Mouse (Mus musculus): Measurements from ENCODE around the gene Pts.

The Pts gene

DNA sequence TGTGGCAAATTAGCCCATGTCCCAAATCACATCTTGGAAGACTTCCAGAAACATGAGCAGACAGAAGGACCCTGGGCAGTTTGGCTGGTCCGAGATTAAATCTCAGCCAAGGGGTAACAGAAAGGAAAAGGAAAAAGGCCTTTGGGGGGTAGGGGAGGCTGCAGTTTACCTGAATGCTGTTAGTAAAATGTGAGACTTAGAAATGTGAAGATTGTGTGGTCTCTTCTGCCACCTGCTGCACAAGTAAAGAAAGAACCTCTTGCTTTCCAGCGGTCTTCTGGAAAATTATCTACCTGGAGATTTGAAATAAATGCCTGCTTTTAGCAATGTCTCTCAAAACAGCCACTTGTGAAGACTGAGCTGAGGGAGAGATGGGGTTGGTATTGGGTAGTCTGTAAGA, 2.4 kb upstream of the Pts start:
- no peak for DNase-seq (ENCODE audit: low spot score)

DNA sequence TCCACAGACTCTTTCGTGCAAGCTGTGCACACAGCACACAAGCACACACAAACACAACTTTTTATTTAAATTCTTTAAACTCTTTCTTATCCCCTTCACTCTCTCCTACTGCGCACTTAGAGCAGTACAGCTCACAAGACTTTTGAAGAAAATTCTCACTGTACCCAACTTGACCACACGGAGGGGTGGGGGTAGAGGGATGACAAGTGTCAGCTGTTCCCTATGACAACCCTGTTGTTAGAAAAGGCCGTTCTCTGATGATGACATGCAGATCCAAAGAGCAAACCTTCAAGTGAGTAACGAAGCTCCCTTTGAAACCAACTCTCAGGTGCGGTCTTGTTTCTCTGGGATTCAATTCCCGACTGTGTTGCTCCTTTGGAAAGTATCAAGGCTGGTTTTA, 664 bp downstream of the Pts start:
- no peak for DNase-seq (ENCODE audit: low spot score)

DNA sequence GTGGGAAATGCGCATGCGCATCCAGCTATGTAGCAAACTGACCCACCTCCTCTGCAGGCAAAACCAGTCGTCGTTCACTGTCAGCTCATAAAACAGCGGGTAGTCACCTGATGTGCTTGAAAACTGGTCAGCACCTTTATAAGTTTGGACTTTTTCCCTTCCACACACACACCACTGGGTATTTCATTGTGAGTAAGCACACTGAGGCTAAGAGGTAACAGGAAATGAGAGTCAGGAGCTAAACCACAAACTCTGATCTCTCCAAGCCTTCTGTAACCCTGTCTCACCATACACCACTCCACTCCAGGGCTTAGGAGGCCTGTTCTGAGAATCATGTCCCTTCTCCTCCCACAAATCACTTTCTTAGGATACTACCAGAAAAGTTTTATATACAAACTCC, 2.9 kb downstream of the Pts start:
- DNase-seq (ENCODE audit: low spot score): no peak

DNA sequence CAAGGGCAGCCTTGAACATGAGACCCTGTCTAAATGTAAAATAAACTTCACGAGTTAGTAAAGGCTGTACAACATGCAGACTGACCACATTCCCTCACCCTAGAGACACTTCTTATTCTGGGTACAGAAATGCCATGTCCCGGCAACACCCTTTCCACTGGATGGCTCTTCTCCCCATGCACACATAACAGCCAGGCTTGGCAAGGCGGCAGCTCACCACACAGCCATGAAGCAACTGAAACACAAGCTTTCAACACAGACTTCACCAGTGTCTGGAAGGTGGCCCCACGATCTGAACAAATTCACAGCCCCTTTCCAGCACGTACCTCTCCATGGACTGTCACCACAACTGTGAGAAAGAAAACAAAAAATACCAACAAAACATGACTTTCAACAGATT, 3.6 kb downstream of the Pts start:
- DNase-seq (ENCODE audit: low spot score): no peak

DNA sequence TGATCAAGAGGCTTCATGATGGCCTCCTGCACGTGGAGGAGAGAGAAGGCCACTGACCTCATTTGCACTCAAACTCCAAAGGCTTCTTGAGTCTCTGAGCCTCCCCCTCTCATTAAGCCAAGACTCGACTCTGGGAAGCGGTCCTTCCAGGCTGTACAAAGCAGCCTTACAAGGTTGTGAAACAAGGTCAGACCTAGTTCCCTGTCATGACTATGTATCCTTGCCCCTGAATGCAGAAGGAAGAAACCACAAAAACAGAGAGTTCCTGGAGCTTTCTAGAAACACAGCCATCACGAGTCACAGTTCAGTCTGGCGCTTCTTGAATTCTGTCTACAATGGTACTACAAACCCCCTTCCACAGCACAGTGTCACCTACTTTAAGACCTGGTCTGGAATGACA, 6.0 kb downstream of the Pts start:
- no peak for DNase-seq (ENCODE audit: low spot score)

DNA sequence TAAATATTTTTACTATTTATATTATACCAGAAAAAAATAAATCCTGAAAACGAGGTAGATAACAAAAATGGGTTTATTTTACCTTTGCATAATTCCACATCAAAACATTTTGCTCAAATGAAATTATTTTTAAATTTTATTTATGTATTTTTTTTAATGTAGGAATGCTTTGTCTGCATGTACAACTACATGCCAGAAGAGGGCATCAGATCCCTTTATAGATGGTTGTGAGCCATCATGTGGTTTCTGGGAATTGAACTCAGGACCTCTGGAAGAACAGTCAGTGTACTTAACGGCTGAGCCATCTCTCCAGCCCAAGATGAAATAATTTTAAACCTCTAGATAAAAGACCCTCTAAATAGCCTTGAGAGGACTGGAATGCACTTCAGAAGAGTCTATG, 7.0 kb downstream of the Pts start:
- DNase-seq (ENCODE audit: low spot score): no peak

DNA sequence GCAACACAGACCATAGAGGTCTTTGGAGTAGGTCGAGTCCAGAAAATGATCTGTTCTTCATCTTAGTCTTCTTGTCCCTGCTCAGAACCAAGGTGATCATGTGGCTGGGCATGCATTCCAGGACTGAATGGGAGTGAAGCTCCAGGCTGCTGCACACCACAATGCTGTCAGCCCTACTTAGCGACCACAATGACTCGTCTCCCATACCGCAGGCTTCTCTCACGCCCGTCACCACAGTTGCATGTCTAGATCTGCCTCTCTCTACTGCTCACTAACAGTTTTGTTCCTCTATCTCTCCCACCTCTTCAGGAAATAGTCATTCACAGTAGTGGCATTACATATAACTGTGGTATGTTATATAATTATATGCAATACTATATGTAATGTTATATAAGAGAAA, 7.8 kb downstream of the Pts start:
- no peak for DNase-seq (ENCODE audit: low spot score)

DNA sequence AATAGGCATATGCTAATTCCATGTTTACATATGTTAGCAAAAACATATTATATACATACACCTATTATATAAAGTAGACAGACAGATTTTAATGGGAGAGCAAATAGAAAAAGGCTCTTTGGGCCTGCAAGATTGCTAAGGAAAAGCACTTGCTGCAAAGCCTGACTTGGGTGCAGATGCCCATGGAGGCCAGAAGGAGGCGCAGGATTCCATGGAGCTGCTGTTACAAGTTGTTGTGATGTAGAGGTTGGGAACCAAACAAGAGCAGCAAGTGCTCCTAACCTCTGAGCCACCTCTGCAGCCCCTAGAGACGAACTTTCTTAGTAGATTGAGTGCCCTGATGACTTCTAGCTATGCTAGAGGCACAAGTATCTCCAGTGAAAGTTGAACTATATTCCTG, 9.7 kb downstream of the Pts start:
- DNase-seq (ENCODE audit: low spot score): no peak

DNA sequence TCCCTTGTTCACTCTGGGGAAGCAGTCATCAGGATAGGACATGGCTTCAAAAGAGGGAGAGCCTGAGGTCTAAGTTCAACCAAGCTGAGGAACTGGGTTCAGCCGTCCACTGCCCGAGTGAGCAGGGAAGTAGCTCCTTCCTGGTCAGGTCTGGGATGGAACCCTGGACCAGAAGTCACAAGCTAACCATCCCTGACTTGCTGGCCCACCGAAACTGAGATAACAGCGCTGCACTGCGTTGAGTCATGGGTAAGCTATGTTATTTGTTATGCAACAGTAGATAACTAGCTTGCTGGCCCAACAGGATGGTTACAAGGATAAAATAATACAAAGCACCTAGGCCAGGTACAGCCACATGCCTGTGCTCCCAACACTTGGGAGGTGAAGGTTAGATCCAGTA, 13.1 kb downstream of the Pts start:
- no peak for DNase-seq (ENCODE audit: low spot score)

DNA sequence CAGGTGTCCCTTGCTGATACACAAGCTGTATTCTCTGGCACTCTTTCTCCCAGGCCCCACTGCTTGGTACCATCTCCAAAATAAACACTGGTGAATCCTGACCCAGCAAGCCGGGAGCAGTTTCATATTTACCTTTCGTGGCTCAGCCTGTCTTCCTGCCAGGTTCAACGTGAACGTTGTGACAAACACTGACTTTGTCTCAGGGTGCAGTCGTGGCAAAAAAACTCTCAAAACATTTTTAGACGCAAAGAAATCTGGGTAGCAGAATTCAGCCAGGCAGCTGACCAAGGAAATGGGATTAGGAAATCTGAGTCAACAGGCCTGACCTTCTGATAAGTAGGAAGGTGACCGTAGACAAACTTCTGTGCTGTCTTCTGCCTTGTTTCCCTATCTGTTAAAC, 21.0 kb downstream of the Pts start:
- DNase-seq (ENCODE audit: low spot score): no peak

DNA sequence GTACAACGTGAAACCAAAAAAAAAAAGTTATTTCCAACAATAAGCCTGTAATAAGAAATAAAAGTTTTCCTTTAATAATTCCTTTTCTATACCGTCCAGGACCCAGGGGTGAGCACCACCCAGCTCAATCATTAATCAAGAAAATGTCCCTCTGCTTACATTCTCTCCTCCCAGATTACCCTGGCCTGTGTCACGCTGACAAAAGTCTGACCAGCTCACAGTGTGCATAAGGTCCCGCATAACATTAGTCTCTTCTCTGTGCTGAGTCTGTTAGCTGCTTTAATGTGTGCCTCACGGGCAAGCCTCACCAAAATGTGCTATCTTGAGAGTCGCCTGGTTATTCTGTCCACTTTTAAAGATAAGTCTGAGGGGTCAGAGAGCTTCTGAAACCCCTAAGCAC, 23.1 kb downstream of the Pts start:
- DNase-seq (ENCODE audit: low spot score): no peak

DNA sequence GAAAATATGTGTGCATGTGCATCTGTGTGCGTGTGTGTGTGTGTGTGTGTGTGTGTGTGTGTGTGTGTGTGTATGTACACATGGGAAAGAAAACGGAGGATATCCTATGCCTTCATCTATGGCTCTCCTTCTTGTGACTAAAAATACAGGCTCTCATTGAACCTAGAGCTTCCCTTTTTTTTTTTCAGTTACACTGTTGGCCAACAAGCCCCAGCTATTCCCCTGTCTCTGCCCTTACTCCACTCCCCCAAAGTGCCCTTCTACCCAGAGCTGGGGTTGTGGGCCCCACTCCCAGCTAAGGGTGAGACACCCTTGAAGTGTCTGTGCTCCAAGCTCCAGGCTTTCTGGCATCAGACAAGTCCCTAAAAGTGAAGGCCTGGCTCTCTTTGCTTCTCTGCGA, 25.6 kb downstream of the Pts start:
- no peak for DNase-seq (ENCODE audit: low spot score)

DNA sequence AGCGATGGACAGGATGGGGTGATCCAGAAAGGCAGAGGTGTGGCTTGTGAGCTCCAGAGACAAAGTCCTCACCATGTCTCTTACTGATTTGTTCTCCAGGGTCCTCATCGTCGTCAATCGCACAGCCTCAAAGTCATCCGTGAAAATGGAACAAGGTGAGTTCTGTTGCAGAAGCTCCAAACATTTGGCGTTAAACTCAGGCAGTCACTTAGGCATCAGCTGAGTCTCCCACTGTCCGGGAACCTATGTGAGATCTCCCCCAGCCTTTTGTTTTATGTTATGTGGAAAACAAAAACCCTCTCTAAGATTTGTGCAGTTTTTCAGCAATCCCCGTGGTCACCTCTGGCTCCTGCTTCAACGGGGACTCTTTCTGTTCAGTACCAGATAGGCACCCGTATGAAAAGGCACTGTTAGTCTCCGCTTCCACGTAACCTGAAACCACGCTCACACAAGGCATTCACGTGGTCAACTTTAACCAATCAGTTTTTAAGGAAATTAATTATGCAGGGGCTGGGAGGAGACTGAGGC, 27.5 kb downstream of the Pts start:
- DNase-seq (ENCODE audit: low spot score): no peak

DNA sequence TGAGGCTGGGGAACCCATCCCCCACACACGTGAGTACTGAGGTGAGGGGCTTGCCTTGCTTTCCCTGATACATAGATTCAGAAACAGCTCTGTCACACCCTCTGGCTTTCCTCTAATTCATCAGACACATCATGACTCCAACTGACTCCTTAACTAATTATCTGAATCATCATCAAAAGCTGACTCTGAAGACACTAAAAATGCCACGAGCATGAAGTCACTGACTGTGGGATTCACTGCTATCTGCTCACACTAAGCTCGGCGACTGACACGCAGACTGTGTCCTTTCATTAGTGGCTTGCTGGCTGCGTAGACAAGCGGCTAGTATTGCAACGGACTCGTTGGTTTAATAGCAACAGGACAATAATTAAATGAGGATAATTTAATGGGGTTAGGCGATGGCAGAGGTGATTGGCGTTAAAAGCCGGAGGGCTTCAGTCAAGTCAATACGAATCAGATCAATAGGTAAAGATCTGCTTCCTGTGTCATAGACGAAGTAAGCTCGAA, 28.0 kb downstream of the Pts start:
- DNase-seq (ENCODE audit: low spot score): no peak

DNA sequence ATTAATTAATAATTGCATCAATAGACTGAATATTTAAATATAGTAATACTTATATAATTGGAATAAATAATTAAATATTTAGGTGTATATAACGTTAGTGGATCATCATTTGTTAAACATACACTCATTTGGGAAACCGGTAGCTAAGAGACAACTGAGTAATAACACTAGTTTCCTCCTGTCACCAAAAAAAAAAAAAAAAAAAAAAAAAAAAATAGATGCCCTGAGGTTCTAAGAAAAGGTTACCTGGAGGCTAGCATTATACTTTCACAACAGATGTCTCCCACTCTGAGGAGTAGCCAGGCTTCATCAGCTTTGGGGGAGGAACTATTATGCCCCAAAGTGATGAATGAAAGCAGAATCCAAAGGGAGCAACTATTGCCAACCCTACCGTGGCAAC, 28.7 kb downstream of the Pts start:
- no peak for DNase-seq (ENCODE audit: low spot score)

DNA sequence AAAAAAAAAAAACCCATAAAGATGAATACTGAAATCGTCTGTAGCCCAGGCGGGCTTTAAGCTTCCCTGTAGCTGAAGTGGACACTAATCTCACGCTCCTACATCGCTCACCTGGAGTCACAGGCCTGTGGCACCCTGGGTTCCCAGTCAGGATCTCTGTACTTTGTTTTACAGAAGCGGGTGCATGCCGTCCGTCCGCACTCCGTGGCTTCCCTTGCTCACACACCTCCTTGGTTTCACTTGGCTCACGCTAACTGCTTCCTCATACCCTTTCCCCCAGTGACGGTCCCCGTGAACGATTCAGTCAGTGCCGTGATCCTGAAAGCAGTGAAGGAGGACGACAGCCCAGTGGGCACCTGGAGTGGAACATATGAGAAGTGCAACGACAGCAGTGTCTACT, 29.7 kb downstream of the Pts start:
- DNase-seq (ENCODE audit: low spot score): no peak

DNA sequence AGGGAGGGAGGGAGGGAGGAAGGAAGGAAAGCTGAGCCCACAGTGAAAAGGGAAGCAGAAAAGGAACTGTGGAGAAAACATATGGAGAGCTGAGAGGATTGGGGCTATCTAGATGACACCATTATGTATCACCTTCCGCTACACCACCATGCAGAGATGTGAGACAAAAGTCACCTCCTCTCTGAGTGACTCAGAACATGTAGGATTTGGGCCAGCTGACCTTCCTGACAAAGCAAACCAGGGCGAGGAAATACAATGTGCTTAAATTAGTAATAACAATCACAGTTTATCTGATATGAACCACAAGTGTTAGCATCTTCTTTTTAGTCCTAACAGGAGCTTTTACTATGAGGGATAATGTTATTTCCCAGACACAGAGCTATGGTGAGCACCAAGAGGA, 31.0 kb downstream of the Pts start:
- no peak for DNase-seq (ENCODE audit: low spot score)

DNA sequence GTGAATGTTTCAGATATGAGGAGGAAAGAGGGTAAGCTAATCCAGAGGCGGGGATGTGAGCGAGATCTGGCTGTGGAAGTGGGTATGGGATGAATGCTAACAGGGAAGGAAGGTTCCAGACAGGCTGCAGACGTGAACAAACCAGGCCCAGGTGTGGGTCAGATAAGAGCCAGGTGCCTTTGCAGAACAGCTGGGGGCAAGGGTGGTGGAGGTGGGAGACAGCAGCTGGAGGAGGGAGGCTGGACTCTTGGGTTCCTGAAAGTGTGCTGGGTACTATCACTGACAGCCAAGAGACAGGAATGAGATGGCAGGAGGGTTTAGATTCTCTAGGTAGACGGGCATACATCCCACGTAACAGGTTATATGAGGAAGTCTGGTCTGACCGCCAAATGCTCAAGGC, 31.4 kb downstream of the Pts start:
- DNase-seq (ENCODE audit: low spot score): no peak

DNA sequence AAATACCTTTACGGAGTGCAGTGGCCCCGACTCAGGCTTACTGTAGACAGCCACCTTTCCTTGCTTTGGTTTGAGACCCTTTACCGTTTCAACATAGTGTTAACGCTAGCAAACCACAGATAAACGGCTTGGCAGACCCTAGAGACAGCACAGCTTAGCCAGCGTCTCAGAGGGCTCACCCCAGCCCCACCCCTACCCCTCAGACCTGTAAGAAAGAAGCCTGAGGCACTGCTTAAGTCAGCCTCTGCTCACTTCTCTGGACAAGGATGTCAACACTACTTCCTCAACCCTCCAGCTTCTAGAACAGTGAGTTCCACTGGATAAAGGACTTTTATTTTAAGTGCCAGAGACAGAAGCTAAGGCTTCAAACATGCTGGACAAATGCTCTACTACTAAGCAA, 32.0 kb downstream of the Pts start:
- DNase-seq (ENCODE audit: low spot score): no peak

DNA sequence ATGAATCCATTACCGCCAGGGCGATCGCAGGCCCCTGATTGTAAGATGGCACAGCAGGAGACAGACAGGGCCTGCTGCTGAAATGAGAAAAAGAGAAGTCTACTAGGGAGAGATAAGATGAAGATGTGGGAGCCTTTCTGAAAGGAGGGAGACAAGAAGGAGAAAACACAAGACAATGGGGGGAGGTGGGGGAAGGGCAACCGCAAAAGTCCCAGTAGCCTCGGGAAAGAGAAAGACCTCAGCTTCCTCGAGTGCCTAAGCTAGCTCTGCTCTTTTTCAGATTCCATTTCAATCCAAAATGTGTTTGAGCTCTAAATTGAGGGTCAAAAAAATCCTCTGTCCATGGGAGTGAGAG, 32.4 kb downstream of the Pts start:
- no peak for DNase-seq (ENCODE audit: low spot score)

DNA sequence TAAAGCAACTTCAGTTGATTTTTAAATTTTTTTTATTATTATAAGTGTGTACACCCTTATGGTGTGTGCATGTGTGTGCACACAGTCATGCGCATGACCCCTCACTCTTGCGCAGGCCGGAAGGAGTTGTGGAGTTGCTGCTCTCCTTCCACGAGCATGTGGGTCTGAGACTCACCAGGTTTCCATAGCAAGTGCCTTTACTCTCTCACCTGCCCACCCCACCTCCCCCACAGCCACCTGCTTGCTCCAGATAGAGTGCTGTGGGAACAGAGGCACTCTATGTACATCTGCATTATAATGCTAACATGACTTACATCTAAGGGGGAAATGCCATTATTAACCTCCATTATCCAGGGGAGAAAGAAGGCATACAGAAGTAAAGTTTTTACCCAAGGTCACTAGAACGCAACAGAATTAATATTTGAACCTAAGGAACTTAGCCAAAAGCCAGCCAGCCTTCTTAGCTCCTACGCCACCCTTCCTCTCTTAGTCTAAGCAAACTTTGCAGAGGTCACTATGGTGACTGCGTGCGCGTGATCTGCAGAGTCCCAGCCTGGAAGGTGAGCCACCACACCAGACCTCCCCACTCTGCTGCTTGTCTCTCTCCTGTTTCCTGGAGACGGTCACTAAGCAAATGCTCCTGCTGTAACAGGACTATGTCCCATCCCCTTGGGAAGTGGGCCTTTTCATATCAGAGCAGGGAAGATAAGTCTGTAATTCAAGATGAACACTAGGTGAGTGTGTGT, 32.9 kb downstream of the Pts start:
- no peak for DNase-seq (ENCODE audit: low spot score)

DNA sequence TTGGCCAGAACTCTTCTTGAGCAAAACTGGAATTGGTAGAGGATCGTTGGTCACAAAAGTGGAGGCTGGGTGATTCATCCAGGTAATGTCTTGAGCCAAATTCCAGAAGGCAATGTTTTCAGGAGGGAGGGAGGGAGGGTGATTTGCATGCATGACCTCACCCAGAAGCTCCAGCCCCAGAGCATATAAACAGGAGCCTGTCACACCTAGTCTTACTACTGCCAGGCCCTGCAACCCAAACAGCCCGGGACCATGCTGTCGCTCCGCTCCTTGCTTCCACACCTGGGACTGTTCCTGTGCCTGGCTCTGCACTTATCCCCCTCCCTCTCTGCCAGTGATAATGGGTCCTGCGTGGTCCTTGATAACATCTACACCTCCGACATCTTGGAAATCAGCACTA, 34.2 kb downstream of the Pts start, which contains the start of gene Plet1:
Gene Plet1 (plus strand): TSS at position 215 of the 400 bp plus-strand sequence.
- no peak for DNase-seq (ENCODE audit: low spot score)

DNA sequence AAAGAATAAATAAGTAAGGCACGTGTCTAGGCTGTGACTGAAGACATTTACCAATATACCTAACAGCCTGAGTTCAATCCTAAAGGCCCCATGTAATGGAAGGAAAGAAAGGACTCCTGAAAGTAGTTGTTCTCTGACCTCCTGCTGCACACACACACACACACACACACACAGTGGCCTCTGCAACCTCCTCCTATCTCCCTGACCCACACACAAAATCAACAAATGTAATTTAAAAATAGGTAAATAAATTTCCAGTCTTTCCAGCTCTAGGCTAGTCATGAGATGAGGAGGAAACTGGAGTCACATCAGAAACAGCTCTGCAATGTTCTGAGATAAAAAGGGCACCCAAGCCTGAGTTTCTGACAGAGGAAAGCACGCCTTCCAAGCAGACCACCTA, 34.7 kb downstream of the Pts start:
- DNase-seq (ENCODE audit: low spot score): no peak

DNA sequence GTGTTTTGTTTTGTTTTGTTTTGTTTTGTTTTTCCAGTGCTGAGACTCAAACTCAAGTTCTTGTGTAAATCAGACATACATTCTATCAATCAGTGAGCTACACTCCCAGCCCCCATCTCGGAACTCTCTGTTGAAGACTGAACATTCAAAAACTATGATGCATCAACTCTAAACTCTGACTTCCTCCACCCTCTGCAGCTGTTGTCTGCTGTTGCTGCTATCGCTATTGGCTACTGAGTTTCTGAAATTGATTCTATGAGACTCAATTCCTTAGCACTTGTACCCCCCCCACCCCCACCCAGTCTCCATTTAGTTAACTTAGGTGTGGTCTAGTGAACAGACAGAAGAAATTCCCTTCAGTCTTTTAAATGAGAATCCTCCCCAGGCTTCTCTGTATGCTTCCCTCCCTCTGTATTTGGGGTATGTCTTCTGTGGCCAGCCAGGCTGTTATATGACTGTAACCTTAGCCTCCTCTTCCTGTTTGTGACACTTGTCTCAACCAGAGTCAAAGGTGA, 36.9 kb downstream of the Pts start:
- DNase-seq (ENCODE audit: low spot score): no peak

Measured in left cerebral cortex, adult 11 months (tissue).